Mouse (Mus musculus) CD4-positive, CD25-positive, alpha-beta regulatory T cell, adult 9 weeks (primary cell): ENCODE data around the gene Olfr870. TPM values are rescaled to one million over a fixed set of nuclear protein-coding genes. Genes with fewer than 3 reads are reported as not detected.

Experiments
- polyA plus RNA-seq: library from polyadenylated mRNA; unstranded; fragments of 100-300 nt; shearing (Covaris generic); gene quantifications from one replicate; pipeline ENCODE4 v1.2.1, GENCODE M21; 2017

Gene Olfr870
- polyA plus RNA-seq: not detected

DNA sequence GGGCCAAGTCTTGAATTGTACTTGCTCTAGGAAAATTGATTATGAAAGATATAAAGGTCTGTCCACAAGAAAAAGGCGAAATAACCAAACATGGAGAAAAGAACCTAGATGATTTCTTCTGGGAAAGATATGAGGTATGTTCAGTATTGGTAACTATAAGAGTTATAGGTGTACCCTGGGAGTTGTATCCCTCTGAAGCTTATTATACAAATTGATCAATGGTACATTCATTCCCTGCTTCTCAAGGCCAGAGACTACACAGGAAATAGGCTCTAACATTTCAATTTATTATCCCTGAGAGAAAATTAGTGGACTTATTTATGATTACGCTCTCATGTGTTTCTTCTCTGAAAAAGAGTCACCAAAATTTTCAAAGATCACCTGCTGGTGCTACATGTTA lies at the start of gene Olfr870:
TSS of gene Olfr870 (minus strand) at position 101 of the 400 bp plus-strand sequence.

GRCm38 (mm10) chr9:20211907-20212306 lies 38.0 kb upstream of the Olfr870 start, which contains the start of gene Olfr871:
TSS of gene Olfr871 (plus strand) at chr9:20212207.

GRCm38 (mm10) chr9:20128709-20129108 lies 45.1 kb downstream of the Olfr870 start, which contains the start of gene Olfr869:
TSS of gene Olfr869 (plus strand) at chr9:20129009.

Other genes starting within 250 kb of the Olfr870 start
- gene Olfr866, start 146.0 kb downstream of the Olfr870 start, polyA plus RNA-seq: not detected
- not detected for gene Olfr867, start 116.5 kb downstream of the Olfr870 start, polyA plus RNA-seq
- not detected for gene Olfr868, start 75.4 kb downstream of the Olfr870 start, polyA plus RNA-seq
- gene Olfr869, start 45.0 kb downstream of the Olfr870 start, polyA plus RNA-seq: not detected
- not detected for gene Olfr871, start 38.1 kb upstream of the Olfr870 start, polyA plus RNA-seq
- not detected for gene Olfr872, start 63.1 kb upstream of the Olfr870 start, polyA plus RNA-seq
- not detected for gene Olfr39, start 108.3 kb upstream of the Olfr870 start, polyA plus RNA-seq
- not detected for gene Olfr873, start 124.5 kb upstream of the Olfr870 start, polyA plus RNA-seq
- 0.21 TPM for gene Olfr18, start 162.0 kb upstream of the Olfr870 start, polyA plus RNA-seq
- gene Zfp560, start 211.1 kb upstream of the Olfr870 start, polyA plus RNA-seq: 48.5 TPM